Mouse (Mus musculus): ENCODE data around the gene Hoxb6.

Gene Hoxb6

DNA sequence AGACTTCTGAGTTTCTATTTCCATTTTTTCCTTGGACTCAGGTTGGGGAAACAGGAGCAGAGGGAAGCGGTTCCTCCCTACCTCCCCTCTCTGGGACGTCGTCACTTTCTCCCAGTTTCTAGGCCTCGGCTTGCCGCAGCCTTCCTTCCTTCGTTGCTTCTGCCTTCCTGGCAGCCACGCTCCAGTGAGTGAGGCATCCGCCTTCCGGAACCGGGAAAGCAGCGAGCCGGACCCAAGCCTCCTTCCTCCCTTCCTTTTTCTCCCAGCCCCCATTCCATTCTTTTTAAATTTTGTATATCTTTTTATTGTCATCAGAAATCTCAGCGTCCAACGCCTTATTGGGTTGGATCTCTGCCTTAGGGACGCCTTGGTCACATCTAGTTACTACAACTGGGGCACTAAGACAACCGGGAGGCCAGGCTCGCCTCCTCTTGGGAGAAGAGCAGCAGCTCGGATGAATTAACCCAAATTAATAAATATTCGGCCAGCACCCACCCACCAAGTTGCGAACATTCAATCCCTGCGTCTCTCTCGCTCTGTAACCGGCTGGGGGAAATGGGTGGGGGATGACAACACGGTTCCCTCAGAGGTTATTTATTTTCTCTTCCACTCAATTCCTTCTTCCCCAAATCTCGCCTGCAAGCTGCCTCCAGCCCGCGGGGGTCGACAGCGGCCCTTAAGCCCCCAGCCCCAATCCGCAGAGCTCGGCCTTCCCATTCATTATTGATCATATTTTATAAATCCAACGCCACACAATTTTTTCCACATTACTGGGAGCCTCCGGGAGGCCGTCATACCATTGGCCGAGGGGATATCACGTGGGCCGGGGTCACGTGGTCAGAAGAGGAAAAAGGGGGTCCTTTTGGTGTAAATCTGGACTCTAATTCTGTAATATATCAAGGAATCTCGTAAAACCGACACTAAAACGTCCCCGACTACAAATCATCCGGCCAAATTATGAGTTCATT lies 6.2 kb upstream of the Hoxb6 start, which contains the start of gene Hoxb7:
TSS of gene Hoxb7 (plus strand) at position 853 of the 968 bp plus-strand sequence.
- DNase-seq (ENCODE audit: low spot score), result no peak

GRCm38 (mm10) chr11:96286739-96287385 lies 5.4 kb upstream of the Hoxb6 start:
- DNase-seq (ENCODE audit: low spot score), result no peak

GRCm38 (mm10) chr11:96287411-96287810 lies 4.9 kb upstream of the Hoxb6 start:
- DNase-seq (ENCODE audit: low spot score), result no peak

DNA sequence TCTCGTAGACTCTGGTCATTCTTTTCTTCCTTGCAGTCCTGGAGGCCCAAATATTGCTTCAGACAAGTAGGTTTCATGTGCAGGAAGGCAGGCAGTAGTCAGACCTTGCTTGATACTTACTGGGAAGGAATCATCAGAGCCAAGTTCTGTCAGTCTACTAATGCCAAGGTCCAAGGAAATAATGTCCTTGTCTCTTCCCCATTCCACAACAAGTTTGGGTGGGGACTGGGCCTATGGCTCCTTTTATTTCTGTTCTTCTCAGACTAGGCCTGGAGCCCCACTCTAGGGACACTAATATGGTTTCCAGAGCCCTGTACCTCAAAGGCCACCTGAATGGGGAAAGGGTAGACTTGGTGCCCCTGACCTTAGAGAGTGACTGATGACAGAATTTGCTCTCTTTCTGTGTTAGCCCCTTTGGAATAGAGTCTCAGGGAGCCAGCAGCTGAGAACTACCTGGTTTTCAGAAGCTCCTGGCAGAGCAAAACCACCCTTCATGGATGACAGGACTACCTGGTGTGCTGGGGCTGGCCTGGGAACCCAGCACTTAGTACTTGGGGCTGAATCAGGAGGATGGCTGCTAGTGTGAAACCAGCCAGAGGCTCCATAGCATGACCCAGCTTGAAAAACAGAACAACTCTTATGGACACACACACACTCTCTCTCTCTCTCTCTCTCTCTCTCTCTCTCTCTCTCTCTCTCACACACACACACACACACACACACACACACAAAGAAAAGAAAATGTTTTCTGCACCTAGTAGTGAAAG lies 3.6 kb upstream of the Hoxb6 start:
- no peak for DNase-seq (ENCODE audit: low spot score)

DNA sequence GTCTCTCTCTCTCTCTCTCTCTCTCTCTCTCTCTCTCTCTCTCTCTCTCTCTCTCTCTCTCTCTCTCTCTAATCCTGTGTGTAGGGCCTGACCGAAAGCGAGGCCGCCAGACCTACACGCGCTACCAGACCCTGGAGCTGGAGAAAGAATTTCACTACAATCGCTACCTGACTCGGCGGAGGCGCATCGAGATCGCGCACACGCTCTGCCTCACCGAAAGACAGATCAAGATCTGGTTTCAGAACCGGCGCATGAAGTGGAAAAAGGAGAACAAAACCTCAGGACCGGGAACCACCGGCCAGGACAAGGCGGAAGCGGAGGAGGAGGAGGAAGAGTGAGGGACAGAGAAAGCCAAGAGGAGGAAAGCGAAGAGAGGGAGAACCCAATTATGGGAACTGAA lies 3.0 kb upstream of the Hoxb6 start:
- DNase-seq (ENCODE audit: low spot score), result no peak

DNA sequence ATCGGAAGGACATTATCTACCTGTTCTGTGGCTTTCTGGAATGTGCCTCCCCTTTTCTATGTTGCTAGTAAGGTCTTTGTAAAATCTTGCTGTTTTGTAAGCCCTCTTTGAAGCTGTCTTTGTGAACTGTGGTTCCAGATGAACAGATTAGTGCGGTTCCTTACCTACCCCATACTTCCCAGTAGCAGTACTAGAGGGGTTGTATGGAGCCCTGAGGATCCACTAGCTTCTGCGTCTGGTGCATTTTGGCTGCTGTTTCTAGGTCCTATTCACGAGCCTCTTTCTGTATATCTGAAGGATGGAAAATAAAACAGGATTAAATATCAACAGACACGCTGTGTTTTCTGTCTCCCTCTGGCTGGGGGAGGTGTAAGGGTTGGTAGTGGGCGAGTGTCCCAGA lies 2.4 kb upstream of the Hoxb6 start:
- no peak for DNase-seq (ENCODE audit: low spot score)

GRCm38 (mm10) chr11:96290705-96291355 lies 1.4 kb upstream of the Hoxb6 start:
- no peak for DNase-seq (ENCODE audit: low spot score)

DNA sequence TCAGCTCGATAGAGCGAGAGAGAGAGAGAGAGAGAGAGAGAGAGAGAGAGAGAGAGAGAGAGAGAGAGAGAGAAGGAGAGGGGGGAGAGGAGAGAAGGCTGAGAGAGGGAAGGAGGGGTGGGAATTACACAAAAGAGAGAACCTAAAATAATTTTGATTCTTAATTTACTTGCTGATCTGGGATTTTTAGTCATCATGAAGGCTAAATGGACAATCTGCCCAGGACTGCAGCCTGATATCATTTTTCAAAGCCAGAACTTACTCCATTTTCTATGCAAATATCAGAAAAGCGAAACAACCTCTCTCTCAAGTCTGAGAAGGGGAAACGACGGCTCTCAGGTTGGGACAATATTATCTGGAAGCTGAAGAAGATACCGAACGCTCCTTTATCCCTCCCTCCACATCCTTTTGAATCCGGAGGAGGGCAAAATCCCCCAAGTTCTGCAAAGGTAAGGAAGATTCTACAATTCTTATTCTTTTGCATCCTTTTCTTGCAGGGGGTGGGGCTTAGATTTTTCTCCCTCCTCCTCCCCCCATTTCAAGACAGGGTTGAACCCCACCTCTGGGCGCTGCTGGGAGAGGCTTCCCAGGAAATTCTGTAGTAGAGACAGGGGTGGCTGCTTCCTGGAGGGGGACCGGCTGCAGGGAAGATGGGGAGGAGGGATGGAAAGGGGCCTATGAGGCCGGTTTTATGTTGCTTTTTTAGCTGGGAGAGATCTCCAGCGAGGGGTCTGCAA lies 457 bp downstream of the Hoxb6 start:
- no peak for DNase-seq (ENCODE audit: low spot score)

DNA sequence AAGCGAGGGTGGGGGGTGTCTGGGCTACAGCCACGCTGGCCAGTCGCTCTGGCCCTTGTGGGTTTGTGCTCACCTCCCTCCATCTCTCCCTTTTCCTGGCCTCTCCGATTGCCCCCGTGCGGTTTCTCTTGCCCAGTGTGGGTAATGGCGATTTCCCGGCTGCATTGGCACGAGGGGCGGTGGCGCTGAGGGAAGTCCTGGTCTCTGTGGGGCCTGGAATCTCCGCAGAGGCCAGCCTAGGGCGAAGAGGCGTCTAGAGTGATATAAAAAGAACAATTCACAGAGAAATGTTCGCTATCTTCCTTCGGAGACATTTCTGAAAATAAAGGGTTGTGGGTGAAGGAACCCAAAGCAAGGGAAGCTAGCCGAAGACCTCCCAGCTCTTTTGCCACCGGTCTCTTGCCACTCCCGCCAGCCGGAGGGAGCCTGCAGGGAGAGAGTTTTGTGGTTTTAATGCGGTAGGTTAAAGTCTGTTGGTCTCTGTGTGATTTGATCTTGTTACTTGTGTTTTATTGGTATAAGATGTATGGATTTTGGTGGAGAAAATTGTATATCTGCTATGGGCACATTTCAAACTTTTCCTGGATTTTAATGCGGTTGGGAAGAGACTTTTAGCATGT lies 1.1 kb downstream of the Hoxb6 start:
- no peak for DNase-seq (ENCODE audit: low spot score)

GRCm38 (mm10) chr11:96294245-96295091 lies 2.2 kb downstream of the Hoxb6 start:
- no peak for DNase-seq (ENCODE audit: low spot score)

GRCm38 (mm10) chr11:96295092-96295835 lies 3.0 kb downstream of the Hoxb6 start:
- DNase-seq (ENCODE audit: low spot score), result no peak

DNA sequence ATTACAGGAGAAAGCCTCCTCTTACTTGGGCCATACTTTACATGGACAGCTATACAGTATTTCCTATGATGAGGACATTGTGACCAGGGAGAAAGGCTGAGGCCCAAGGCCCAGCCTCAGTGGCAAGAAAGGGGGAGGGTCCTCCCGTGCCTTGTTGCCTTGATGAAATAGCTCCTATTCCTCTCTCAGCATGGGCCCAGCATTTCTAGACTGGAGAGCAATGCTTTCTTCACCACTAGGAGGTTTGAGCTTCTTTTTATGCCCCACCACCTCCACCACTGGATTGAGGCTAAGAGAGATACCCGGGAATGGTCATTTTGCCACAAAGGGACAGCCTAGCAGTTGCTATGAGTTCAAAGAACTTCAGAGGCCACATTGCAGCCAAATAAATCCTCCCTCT lies 4.7 kb downstream of the Hoxb6 start:
- DNase-seq (ENCODE audit: low spot score), result no peak

DNA sequence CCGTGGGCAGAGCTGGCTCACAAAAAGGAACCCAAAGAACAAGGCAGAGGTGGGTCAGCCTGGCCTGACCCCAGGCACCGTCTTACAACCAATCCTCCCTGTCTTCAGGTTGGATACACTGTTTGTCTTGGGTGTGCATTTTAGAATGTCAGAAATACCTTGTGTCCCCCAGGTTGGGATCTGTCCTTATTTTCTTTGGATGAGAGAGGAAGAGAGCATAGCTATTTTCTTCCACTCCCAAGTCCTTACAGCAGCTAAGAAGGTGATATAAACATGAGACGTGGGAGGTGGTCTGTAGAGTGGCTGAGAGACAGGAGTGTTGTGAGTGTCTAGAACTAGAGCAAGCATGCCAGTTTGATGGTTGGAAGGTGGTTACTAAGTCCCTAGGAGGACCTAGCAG lies 5.2 kb downstream of the Hoxb6 start:
- DNase-seq (ENCODE audit: low spot score), result no peak

DNA sequence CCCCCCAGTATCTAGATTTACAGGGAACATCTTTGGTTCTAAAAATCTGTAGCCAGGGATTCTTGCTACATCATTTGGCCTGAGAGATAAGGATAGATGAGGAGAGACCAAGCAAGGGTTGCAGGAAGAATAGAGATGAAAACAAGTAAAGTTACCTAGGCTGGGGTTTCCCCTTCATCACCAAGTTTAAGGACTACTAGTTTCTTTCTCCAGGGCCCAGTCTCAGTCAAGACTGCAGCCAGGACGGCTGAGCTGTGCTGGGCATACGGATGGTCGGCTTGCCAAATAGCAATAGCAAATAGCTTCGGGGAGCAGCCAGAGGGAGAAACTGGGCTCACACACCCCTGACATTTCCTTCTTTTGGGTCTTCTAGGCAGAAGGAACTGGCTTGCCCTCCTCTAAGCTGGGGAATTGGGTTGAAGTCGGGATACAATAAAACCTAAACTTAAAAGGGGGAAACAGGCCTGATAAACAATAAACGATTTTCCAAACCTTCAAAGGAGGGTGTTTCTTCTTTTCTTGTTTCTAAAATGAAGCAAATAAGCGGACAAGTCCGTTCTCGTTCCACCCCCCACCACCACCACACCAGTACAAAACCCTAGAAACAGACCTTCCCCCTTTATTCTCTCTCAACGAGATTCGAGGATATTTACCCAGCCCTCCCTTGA lies 5.8 kb downstream of the Hoxb6 start:
- DNase-seq (ENCODE audit: low spot score), result no peak

GRCm38 (mm10) chr11:96298895-96299667 lies 6.8 kb downstream of the Hoxb6 start:
- DNase-seq (ENCODE audit: low spot score), result no peak

- no peak for DNase-seq (ENCODE audit: low spot score)
These were observed 7.5 kb downstream of the Hoxb6 start for GRCm38 (mm10) chr11:96299781-96300180.

GRCm38 (mm10) chr11:96300354-96301063 lies 8.2 kb downstream of the Hoxb6 start:
- no peak for DNase-seq (ENCODE audit: low spot score)
